Mouse (Mus musculus): ENCODE measurements at regions not wholly inside any gene's neighbourhood (a gene's known extent, or its start where the extent isn't known, plus 50 kb on each side); places are given as distances from the start of the nearest gene placed in this dataset.
A peak's percentile ranks its signal among the peaks of the same experiment; 100 is the strongest.

GRCm38 (mm10) chr19:32954001-32954605 lies 196.8 kb downstream of the Pten start:
- no peaks in the 10 kb centered on the region for H3K36me3 ChIP-seq (ENCODE audit: control insufficient read depth, insufficient read depth, low read length, poor library complexity, severe bottlenecking)
- no peak overlapping the region for H3K27ac ChIP-seq (ENCODE audit: insufficient read depth, low read length)
- H3K4me1 ChIP-seq (ENCODE audit: control insufficient read depth, insufficient read depth, low read length): peaks cover 12% of the 10 kb centered on the region
- H3K27me3 ChIP-seq (ENCODE audit: control insufficient read depth, insufficient read depth, low read length, poor library complexity, severe bottlenecking): no peaks in the 10 kb centered on the region
- H3K9ac ChIP-seq (ENCODE audit: low read depth, poor library complexity, severe bottlenecking): no peak overlapping the region
- TF ChIP-seq EP300 (IDR thresholded peaks at IDR 0.05; ENCODE audit: insufficient read depth, low read depth, low read length): no peak
- TF ChIP-seq CTCF (IDR thresholded peaks at IDR 0.05; ENCODE audit: low read depth, low read length): peak; percentile 35
- TF ChIP-seq POLR2A (IDR thresholded peaks at IDR 0.05; ENCODE audit: insufficient read depth, low read length): no peak
- H3K9me3 ChIP-seq (replicated peaks; ENCODE audit: control insufficient read depth, insufficient read depth, low read length, poor library complexity, severe bottlenecking): no peaks in the 10 kb centered on the region
- no peak overlapping the region for H3K4me3 ChIP-seq (ENCODE audit: low read depth, low read length)

- TF ChIP-seq CTCF (IDR thresholded peaks at IDR 0.05; ENCODE audit: low read depth, low read length) (no peak), EP300 (IDR thresholded peaks at IDR 0.05; ENCODE audit: insufficient read depth, low read depth, low read length) (no peak), POLR2A (IDR thresholded peaks at IDR 0.05; ENCODE audit: insufficient read depth, low read length) (no peak)
- H3K27me3 ChIP-seq (ENCODE audit: control insufficient read depth, insufficient read depth, low read length, poor library complexity, severe bottlenecking): no peaks in the 10 kb centered on the region
- no peaks in the 10 kb centered on the region for H3K36me3 ChIP-seq (ENCODE audit: control insufficient read depth, insufficient read depth, low read length, poor library complexity, severe bottlenecking)
- no peak overlapping the region for H3K4me3 ChIP-seq (ENCODE audit: low read depth, low read length)
- no peak overlapping the region for H3K9ac ChIP-seq (ENCODE audit: low read depth, poor library complexity, severe bottlenecking)
- H3K4me1 ChIP-seq (ENCODE audit: control insufficient read depth, insufficient read depth, low read length): peaks cover 14% of the 10 kb centered on the region
- H3K9me3 ChIP-seq (replicated peaks; ENCODE audit: control insufficient read depth, insufficient read depth, low read length, poor library complexity, severe bottlenecking): no peaks in the 10 kb centered on the region
- H3K27ac ChIP-seq (ENCODE audit: insufficient read depth, low read length): no peak overlapping the region
Observed at GRCm38 (mm10) chr19:32954942-32955341, 197.6 kb downstream of the Pten start.

GRCm38 (mm10) chr19:32956143-32956915 lies 199.0 kb downstream of the Pten start:
- TF ChIP-seq EP300 (IDR thresholded peaks at IDR 0.05; ENCODE audit: insufficient read depth, low read depth, low read length): 0 out of 2 replicates have a peak, but pooled peaks have one; percentile 47
- TF ChIP-seq POLR2A (IDR thresholded peaks at IDR 0.05; ENCODE audit: insufficient read depth, low read length): no peak
- Histone ChIP-seq H3K9me3 (replicated peaks; ENCODE audit: control insufficient read depth, insufficient read depth, low read length, poor library complexity, severe bottlenecking) (no peaks in the 10 kb centered on the region), H3K36me3 (ENCODE audit: control insufficient read depth, insufficient read depth, low read length, poor library complexity, severe bottlenecking) (no peaks in the 10 kb centered on the region), H3K9ac (ENCODE audit: low read depth, poor library complexity, severe bottlenecking) (no peak overlapping the region), H3K4me1 (ENCODE audit: control insufficient read depth, insufficient read depth, low read length) (peaks cover 18% of the 10 kb centered on the region), H3K4me3 (ENCODE audit: low read depth, low read length) (peak overlapping the region; percentile 30; the same call in 1 of the 2 replicates), H3K27me3 (ENCODE audit: control insufficient read depth, insufficient read depth, low read length, poor library complexity, severe bottlenecking) (no peaks in the 10 kb centered on the region), H3K27ac (ENCODE audit: insufficient read depth, low read length) (peak overlapping the region; percentile 85)

- Histone ChIP-seq H3K4me3 (ENCODE audit: low read depth, low read length) (peak overlapping the region; percentile 30; the same call in 1 of the 2 replicates), H3K4me1 (ENCODE audit: control insufficient read depth, insufficient read depth, low read length) (peaks cover 18% of the 10 kb centered on the region), H3K9me3 (replicated peaks; ENCODE audit: control insufficient read depth, insufficient read depth, low read length, poor library complexity, severe bottlenecking) (no peaks in the 10 kb centered on the region), H3K36me3 (ENCODE audit: control insufficient read depth, insufficient read depth, low read length, poor library complexity, severe bottlenecking) (no peaks in the 10 kb centered on the region), H3K27me3 (ENCODE audit: control insufficient read depth, insufficient read depth, low read length, poor library complexity, severe bottlenecking) (no peaks in the 10 kb centered on the region), H3K27ac (ENCODE audit: insufficient read depth, low read length) (peak overlapping the region; percentile 87), H3K9ac (ENCODE audit: low read depth, poor library complexity, severe bottlenecking) (no peak overlapping the region)
- peak; percentile 81 for TF ChIP-seq EP300 (IDR thresholded peaks at IDR 0.05; ENCODE audit: insufficient read depth, low read depth, low read length)
- TF ChIP-seq POLR2A (IDR thresholded peaks at IDR 0.05; ENCODE audit: insufficient read depth, low read length): no peak
- TF ChIP-seq CTCF (IDR thresholded peaks at IDR 0.05; ENCODE audit: low read depth, low read length): no peak
Observed at GRCm38 (mm10) chr19:32956916-32957558, 199.7 kb downstream of the Pten start.

GRCm38 (mm10) chr19:32958276-32958675 lies 201.0 kb downstream of the Pten start:
- Histone ChIP-seq H3K4me3 (ENCODE audit: low read depth, low read length) (no peak overlapping the region), H3K4me1 (ENCODE audit: control insufficient read depth, insufficient read depth, low read length) (peaks cover 15% of the 10 kb centered on the region), H3K36me3 (ENCODE audit: control insufficient read depth, insufficient read depth, low read length, poor library complexity, severe bottlenecking) (no peaks in the 10 kb centered on the region), H3K27ac (ENCODE audit: insufficient read depth, low read length) (peak overlapping the region; percentile 87), H3K27me3 (ENCODE audit: control insufficient read depth, insufficient read depth, low read length, poor library complexity, severe bottlenecking) (no peaks in the 10 kb centered on the region), H3K9ac (ENCODE audit: low read depth, poor library complexity, severe bottlenecking) (no peak overlapping the region), H3K9me3 (replicated peaks; ENCODE audit: control insufficient read depth, insufficient read depth, low read length, poor library complexity, severe bottlenecking) (no peaks in the 10 kb centered on the region)
- no peak for TF ChIP-seq EP300 (IDR thresholded peaks at IDR 0.05; ENCODE audit: insufficient read depth, low read depth, low read length)
- no peak for TF ChIP-seq POLR2A (IDR thresholded peaks at IDR 0.05; ENCODE audit: insufficient read depth, low read length)
- no peak for TF ChIP-seq CTCF (IDR thresholded peaks at IDR 0.05; ENCODE audit: low read depth, low read length)

Data from ES-Bruce4 (cell line).